Mouse (Mus musculus) heart, embryonic 14.5 days (tissue): ENCODE data around the gene Arl6ip5. TPM values are rescaled to one million over a fixed set of nuclear protein-coding genes. Genes with fewer than 3 reads are reported as not detected.
A peak's percentile ranks its signal among the peaks of the same experiment; 100 is the strongest.

Experiments used
- ATAC-seq: fragments of 200-750 bp; cut with Nextera tagmentation; 2 replicates; pipeline ENCODE4 v1.8.0; 2017; ENCODE audit warnings: low read depth, moderate TSS enrichment; ENCODE audit not compliant: insufficient number of reproducible peaks, insufficient read depth, low FRiP score
- H3K27ac ChIP-seq, 2 experiments: fragments of 200-500 bp in 1 of 2; fragments of 300-500 bp in 1 of 2; sonication (generic) in 1 of 2; replicated peaks in 1 of 2; 2 replicates each; pipeline ENCODE4 v1.5.1; 2012 to 2014; ENCODE audit warnings: low read depth in 2 of 2, low read length in 2 of 2, control low read depth in 1 of 2, mild to moderate bottlenecking in 1 of 2, mixed read lengths in 1 of 2; ENCODE audit not compliant: control insufficient read depth in 1 of 2, insufficient read depth in 1 of 2
- H3K27me3 ChIP-seq: fragments of 300-500 bp; sonication (generic); 2 replicates; pipeline ENCODE4 v1.6.1; 2014; ENCODE audit warnings: mild to moderate bottlenecking, low read length, control low read depth; ENCODE audit not compliant: control insufficient read depth, insufficient read depth
- H3K36me3 ChIP-seq: fragments of 300-500 bp; sonication (generic); 2 replicates; pipeline ENCODE4 v1.6.1; 2014; ENCODE audit warnings: mild to moderate bottlenecking, control low read depth, low read length, mixed read lengths; ENCODE audit not compliant: control insufficient read depth, insufficient read depth
- H3K4me1 ChIP-seq, 2 experiments: fragments of 200-500 bp in 1 of 2; fragments of 300-500 bp in 1 of 2; sonication (generic) in 1 of 2; 2 replicates each; pipeline ENCODE4 v1.6.1; 2012 to 2014; ENCODE audit warnings: low read length in 2 of 2, control low read depth in 1 of 2, mixed read lengths in 1 of 2; ENCODE audit not compliant: control insufficient read depth in 2 of 2, insufficient read depth in 2 of 2
- H3K4me2 ChIP-seq: fragments of 300-500 bp; sonication (generic); 2 replicates; pipeline ENCODE4 v1.6.1; 2014; ENCODE audit warnings: mild to moderate bottlenecking, low read length
- H3K4me3 ChIP-seq, 2 experiments: fragments of 200-500 bp in 1 of 2; fragments of 300-500 bp in 1 of 2; sonication (generic) in 1 of 2; 2 replicates each; pipeline ENCODE4 v1.5.1; 2012 to 2014; ENCODE audit warnings: low read length in 2 of 2, mild to moderate bottlenecking in 2 of 2, control low read depth in 1 of 2, low read depth in 1 of 2, moderate library complexity in 1 of 2; ENCODE audit not compliant: control insufficient read depth in 1 of 2, insufficient read depth in 1 of 2
- H3K9ac ChIP-seq: fragments of 300-500 bp; sonication (generic); 2 replicates; pipeline ENCODE4 v1.6.1; 2014; ENCODE audit warnings: mild to moderate bottlenecking, low read length
- H3K9me3 ChIP-seq: fragments of 300-500 bp; sonication (generic); 2 replicates; pipeline ENCODE4 v1.6.1; 2016; ENCODE audit warnings: low read length, control low read depth; ENCODE audit not compliant: control insufficient read depth
- WGBS: fragments of 180-500 bp; shearing (Covaris S2); extraction: QIAGEN DNeasy Blood & Tissue Kit; methylation state at CpG from one replicate; pipeline ENCODE4 v1.1.7; 2014; 5-methylcytosine and 5-hydroxymethylcytosine counted together
- polyA plus RNA-seq: library from polyadenylated mRNA; unstranded; fragments of >200 nt; fragmentation: Nextera tagmentation; extraction: Ambion mirVana; gene quantifications from 2 replicates; pipeline ENCODE4 v1.2.1, GENCODE M21; 2014

Gene Arl6ip5
- polyA plus RNA-seq, 1 experiment from 2014 or later = 57.9 TPM

GRCm38 (mm10) chr6:97273058-97273710, 62.7 kb downstream of the Arl6ip5 start:
- ATAC-seq = no peak
- Histone ChIP-seq H3K27ac (no peak overlapping the region), H3K4me2 (no peak overlapping the region), H3K36me3 (no peaks in the 10 kb centered on the region), H3K27me3 (no peaks in the 10 kb centered on the region), H3K4me1 (peaks cover 7 to 19% of the 10 kb centered on the region in 2 experiments), H3K9me3 (no peaks in the 10 kb centered on the region), H3K9ac (no peak overlapping the region), H3K4me3 (no peak overlapping the region)
- WGBS = 56% methylated on average over 16 of the region's 16 CpGs

DNA sequence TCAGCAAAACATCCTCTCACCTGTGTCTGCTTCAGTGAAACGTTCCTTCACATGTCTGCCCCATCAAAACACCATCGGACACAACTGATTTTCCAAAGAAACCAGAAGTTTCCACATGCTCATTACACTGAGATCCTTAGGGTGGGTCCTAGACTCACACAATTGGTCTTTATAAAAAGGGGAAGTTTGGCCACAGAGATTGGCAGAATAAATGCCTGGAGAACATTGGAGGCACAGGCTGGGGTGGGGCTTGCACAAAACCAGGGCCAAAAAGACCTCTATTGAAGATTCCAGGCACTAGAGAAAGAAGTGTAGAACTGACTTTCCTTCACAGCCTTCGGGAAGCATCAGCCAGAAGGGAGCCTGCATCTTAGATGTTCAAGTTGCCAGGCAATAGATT, 63.3 kb downstream of the Arl6ip5 start:
- H3K27ac ChIP-seq = no peak overlapping the region
- no peak for ATAC-seq
- H3K9ac ChIP-seq = no peak overlapping the region
- no peak overlapping the region for H3K4me2 ChIP-seq
- H3K27me3 ChIP-seq = no peaks in the 10 kb centered on the region
- WGBS = 77% methylated on average over 3 of the region's 3 CpGs
- H3K36me3 ChIP-seq = no peaks in the 10 kb centered on the region
- H3K4me1 ChIP-seq = peaks cover 9 to 25% of the 10 kb centered on the region in 2 experiments
- no peaks in the 10 kb centered on the region for H3K9me3 ChIP-seq
- no peak overlapping the region for H3K4me3 ChIP-seq

- Histone ChIP-seq H3K9ac (no peak overlapping the region), H3K4me3 (no peak overlapping the region), H3K27me3 (no peaks in the 10 kb centered on the region), H3K4me1 (peaks cover 11 to 30% of the 10 kb centered on the region in 2 experiments), H3K4me2 (0 out of 2 replicates have a peak overlapping the region, but pooled peaks have one; percentile 16), H3K27ac (no peak overlapping the region), H3K9me3 (no peaks in the 10 kb centered on the region), H3K36me3 (no peaks in the 10 kb centered on the region)
- 51% methylated on average over 4 of the region's 4 CpGs for WGBS
- no peak for ATAC-seq
These were observed 65.3 kb downstream of the Arl6ip5 start for GRCm38 (mm10) chr6:97275760-97276159.

DNA sequence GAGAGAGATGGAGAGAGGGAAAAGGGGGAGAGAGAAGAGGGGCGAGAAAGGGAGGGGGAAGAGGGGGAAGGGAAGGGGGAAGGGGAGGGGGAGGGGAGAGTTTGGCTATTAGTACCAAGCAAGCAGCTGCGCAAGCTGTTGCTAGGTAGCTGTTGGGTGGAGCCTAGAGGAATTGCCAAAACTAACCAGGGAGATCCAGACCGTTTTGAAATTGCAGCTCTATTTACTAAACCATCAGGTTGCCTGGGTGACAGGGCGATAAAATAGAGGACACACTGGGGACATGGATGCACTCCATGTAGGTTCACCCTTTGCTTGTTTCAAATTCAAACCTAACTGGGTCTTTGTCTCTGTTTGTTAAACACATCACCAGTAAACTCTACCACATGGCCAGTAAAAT, 65.9 kb downstream of the Arl6ip5 start:
- Histone ChIP-seq H3K36me3 (no peaks in the 10 kb centered on the region), H3K4me1 (peaks cover 11 to 30% of the 10 kb centered on the region in 2 experiments), H3K9me3 (no peaks in the 10 kb centered on the region), H3K4me2 (0 out of 2 replicates have a peak overlapping the region, but pooled peaks have one; percentile 16), H3K9ac (no peak overlapping the region), H3K4me3 (no peak overlapping the region), H3K27me3 (no peaks in the 10 kb centered on the region), H3K27ac (no peak overlapping the region)
- ATAC-seq = no peak
- 27% methylated on average over 4 of the region's 4 CpGs for WGBS

- no peak overlapping the region for H3K4me3 ChIP-seq
- 46% methylated on average over 5 of the region's 5 CpGs for WGBS
- H3K9me3 ChIP-seq = no peaks in the 10 kb centered on the region
- H3K4me1 ChIP-seq = peaks cover 11 to 30% of the 10 kb centered on the region in 2 experiments
- no peaks in the 10 kb centered on the region for H3K36me3 ChIP-seq
- no peak for ATAC-seq
- H3K27ac ChIP-seq = no peak overlapping the region
- H3K9ac ChIP-seq = no peak overlapping the region
- H3K4me2 ChIP-seq = no peak overlapping the region
- no peaks in the 10 kb centered on the region for H3K27me3 ChIP-seq
These were observed 66.5 kb downstream of the Arl6ip5 start for GRCm38 (mm10) chr6:97276890-97277497.

GRCm38 (mm10) chr6:97278014-97278787, 67.7 kb downstream of the Arl6ip5 start:
- peak; percentile 60 for ATAC-seq
- Histone ChIP-seq H3K9me3 (no peaks in the 10 kb centered on the region), H3K4me2 (peak overlapping the region; percentile 74), H3K27ac (peak overlapping the region; percentile 25 to 50), H3K36me3 (no peaks in the 10 kb centered on the region), H3K4me1 (peaks cover 11 to 27% of the 10 kb centered on the region in 2 experiments), H3K9ac (peak overlapping the region; percentile 64), H3K27me3 (no peaks in the 10 kb centered on the region), H3K4me3 (peak overlapping the region; percentile 32 to 34)
- WGBS = 2% methylated on average over 19 of the region's 19 CpGs

- Histone ChIP-seq H3K36me3 (no peaks in the 10 kb centered on the region), H3K9me3 (no peaks in the 10 kb centered on the region), H3K27me3 (no peaks in the 10 kb centered on the region), H3K4me1 (peaks cover 14 to 24% of the 10 kb centered on the region in 2 experiments), H3K9ac (0 out of 2 replicates have a peak overlapping the region, but pooled peaks have one; percentile 16), H3K4me3 (no peak overlapping the region), H3K27ac (no peak overlapping the region; a peak in 1 of 4 replicates), H3K4me2 (peak overlapping the region; percentile 74; the same call in 1 of the 2 replicates)
- 49% methylated on average over 6 of the region's 6 CpGs for WGBS
- no peak for ATAC-seq
These were observed 68.4 kb downstream of the Arl6ip5 start for GRCm38 (mm10) chr6:97278878-97279277.
